Mouse (Mus musculus): Measurements from ENCODE around the gene Notum. TPM values are rescaled to one million over a fixed set of nuclear protein-coding genes. Genes with fewer than 3 reads are reported as not detected.
A peak's percentile ranks its signal among the peaks of the same experiment; 100 is the strongest.

The Notum gene
- polyA plus RNA-seq, 1 experiment from 2014 or later, result 1.6 TPM

- H3K9ac ChIP-seq (ENCODE audit: low read length), result no peak overlapping the region
- WGBS, result 86% methylated on average over 3 of the region's 3 CpGs
- H3K4me2 ChIP-seq (ENCODE audit: low read length), result no peak overlapping the region
- no peaks in the 10 kb centered on the region for H3K9me3 ChIP-seq (ENCODE audit: control insufficient read depth, low read length)
- no peak for ATAC-seq (ENCODE audit: insufficient number of reproducible peaks, insufficient read depth, low FRiP score, low read depth)
- H3K4me1 ChIP-seq (ENCODE audit: control insufficient read depth in 2 of 2, insufficient read depth in 2 of 2, low read length in 2 of 2), result peaks cover 10 to 15% of the 10 kb centered on the region in 2 experiments; a peak in 3 of 4 replicates
- no peak overlapping the region for H3K27ac ChIP-seq (replicated peaks in 1 of 2; ENCODE audit: control insufficient read depth in 1 of 2, insufficient read depth in 1 of 2, low read depth in 2 of 2, low read length in 2 of 2)
- peaks cover 52% of the 10 kb centered on the region for H3K36me3 ChIP-seq (ENCODE audit: control insufficient read depth, insufficient read depth, low read length)
- no peaks in the 10 kb centered on the region for H3K27me3 ChIP-seq (ENCODE audit: control insufficient read depth, insufficient read depth, low read length)
- H3K4me3 ChIP-seq (ENCODE audit: control insufficient read depth in 1 of 2, insufficient read depth in 1 of 2, low read depth in 1 of 2, low read length in 2 of 2), result no peak overlapping the region
These were observed 28.4 kb upstream of the Notum start for GRCm38 (mm10) chr11:120689365-120689764.

- peak overlapping the region in 1 of 2 experiments; percentile 19; a peak in 1 of 4 replicates for H3K27ac ChIP-seq (replicated peaks in 1 of 2; ENCODE audit: control insufficient read depth in 1 of 2, insufficient read depth in 1 of 2, low read depth in 2 of 2, low read length in 2 of 2)
These were observed 25.8 kb upstream of the Notum start for GRCm38 (mm10) chr11:120686650-120687272.

GRCm38 (mm10) chr11:120684660-120685059, 23.7 kb upstream of the Notum start:
- peaks cover 2 to 4% of the 10 kb centered on the region in 2 experiments; a peak in 2 of 4 replicates for H3K4me1 ChIP-seq (ENCODE audit: control insufficient read depth in 2 of 2, insufficient read depth in 2 of 2, low read length in 2 of 2)
- no peak overlapping the region for H3K4me2 ChIP-seq (ENCODE audit: low read length)
- no peak overlapping the region for H3K27ac ChIP-seq (replicated peaks in 1 of 2; ENCODE audit: control insufficient read depth in 1 of 2, insufficient read depth in 1 of 2, low read depth in 2 of 2, low read length in 2 of 2)
- H3K27me3 ChIP-seq (ENCODE audit: control insufficient read depth, insufficient read depth, low read length), result no peaks in the 10 kb centered on the region
- 74% methylated on average over 2 of the region's 2 CpGs for WGBS
- no peak overlapping the region for H3K9ac ChIP-seq (ENCODE audit: low read length)
- H3K9me3 ChIP-seq (ENCODE audit: control insufficient read depth, low read length), result no peaks in the 10 kb centered on the region
- ATAC-seq (ENCODE audit: insufficient number of reproducible peaks, insufficient read depth, low FRiP score, low read depth), result no peak
- H3K4me3 ChIP-seq (ENCODE audit: control insufficient read depth in 1 of 2, insufficient read depth in 1 of 2, low read depth in 1 of 2, low read length in 2 of 2), result no peak overlapping the region
- peaks cover 76% of the 10 kb centered on the region for H3K36me3 ChIP-seq (ENCODE audit: control insufficient read depth, insufficient read depth, low read length)

More at GRCm38 (mm10) chr11:120686650-120687272, 25.8 kb upstream of the Notum start:
- H3K4me2 ChIP-seq (ENCODE audit: low read length), result no peak overlapping the region
- H3K9ac ChIP-seq (ENCODE audit: low read length), result no peak overlapping the region
- no peaks in the 10 kb centered on the region for H3K9me3 ChIP-seq (ENCODE audit: control insufficient read depth, low read length)
- H3K36me3 ChIP-seq (ENCODE audit: control insufficient read depth, insufficient read depth, low read length), result peaks cover 65% of the 10 kb centered on the region
- no peaks in the 10 kb centered on the region for H3K27me3 ChIP-seq (ENCODE audit: control insufficient read depth, insufficient read depth, low read length)
- no peak overlapping the region for H3K4me3 ChIP-seq (ENCODE audit: control insufficient read depth in 1 of 2, insufficient read depth in 1 of 2, low read depth in 1 of 2, low read length in 2 of 2)
- ATAC-seq (ENCODE audit: insufficient number of reproducible peaks, insufficient read depth, low FRiP score, low read depth), result no peak
- H3K4me1 ChIP-seq (ENCODE audit: control insufficient read depth in 2 of 2, insufficient read depth in 2 of 2, low read length in 2 of 2), result peaks cover 2 to 4% of the 10 kb centered on the region in 2 experiments; a peak in 2 of 4 replicates
- 91% methylated on average over 20 of the region's 20 CpGs for WGBS

DNA sequence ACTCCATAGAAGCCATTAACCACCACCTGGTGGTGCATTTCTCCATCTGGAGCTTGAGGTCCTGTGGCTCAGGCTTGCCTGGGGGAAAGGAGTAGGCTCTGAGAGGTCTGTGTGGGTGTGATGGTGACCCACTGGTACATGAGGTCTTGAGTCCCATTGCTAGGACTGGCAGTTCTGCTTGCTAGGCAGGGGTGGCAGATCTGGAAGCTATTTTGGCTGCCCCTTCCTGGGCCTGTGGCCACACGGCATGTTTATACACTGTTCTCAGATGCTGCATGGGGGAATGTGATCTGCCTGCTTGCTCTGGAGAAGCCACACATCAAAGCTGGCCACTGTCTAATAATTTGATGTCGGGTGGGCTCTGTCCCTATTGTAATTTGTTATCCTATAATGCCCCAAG, 23.1 kb upstream of the Notum start:
- no peak for ATAC-seq (ENCODE audit: insufficient number of reproducible peaks, insufficient read depth, low FRiP score, low read depth)
- Histone ChIP-seq H3K4me2 (ENCODE audit: low read length) (no peak overlapping the region), H3K36me3 (ENCODE audit: control insufficient read depth, insufficient read depth, low read length) (peaks cover 76% of the 10 kb centered on the region), H3K27me3 (ENCODE audit: control insufficient read depth, insufficient read depth, low read length) (no peaks in the 10 kb centered on the region), H3K27ac (replicated peaks in 1 of 2; ENCODE audit: control insufficient read depth in 1 of 2, insufficient read depth in 1 of 2, low read depth in 2 of 2, low read length in 2 of 2) (no peak overlapping the region), H3K9ac (ENCODE audit: low read length) (no peak overlapping the region), H3K9me3 (ENCODE audit: control insufficient read depth, low read length) (no peaks in the 10 kb centered on the region), H3K4me1 (ENCODE audit: control insufficient read depth in 2 of 2, insufficient read depth in 2 of 2, low read length in 2 of 2) (peaks cover 2 to 4% of the 10 kb centered on the region in 2 experiments; a peak in 2 of 4 replicates), H3K4me3 (ENCODE audit: control insufficient read depth in 1 of 2, insufficient read depth in 1 of 2, low read depth in 1 of 2, low read length in 2 of 2) (no peak overlapping the region)
- WGBS, result 83% methylated on average over 2 of the region's 2 CpGs

GRCm38 (mm10) chr11:120683536-120683935, 22.6 kb upstream of the Notum start:
- WGBS, result 89% methylated on average over 3 of the region's 3 CpGs
- Histone ChIP-seq H3K36me3 (ENCODE audit: control insufficient read depth, insufficient read depth, low read length) (peaks cover 76% of the 10 kb centered on the region), H3K27me3 (ENCODE audit: control insufficient read depth, insufficient read depth, low read length) (no peaks in the 10 kb centered on the region), H3K4me1 (ENCODE audit: control insufficient read depth in 2 of 2, insufficient read depth in 2 of 2, low read length in 2 of 2) (peaks cover 2 to 4% of the 10 kb centered on the region in 2 experiments; a peak in 2 of 4 replicates), H3K4me3 (ENCODE audit: control insufficient read depth in 1 of 2, insufficient read depth in 1 of 2, low read depth in 1 of 2, low read length in 2 of 2) (no peak overlapping the region), H3K9ac (ENCODE audit: low read length) (no peak overlapping the region), H3K27ac (replicated peaks in 1 of 2; ENCODE audit: control insufficient read depth in 1 of 2, insufficient read depth in 1 of 2, low read depth in 2 of 2, low read length in 2 of 2) (no peak overlapping the region), H3K9me3 (ENCODE audit: control insufficient read depth, low read length) (no peaks in the 10 kb centered on the region), H3K4me2 (ENCODE audit: low read length) (no peak overlapping the region)
- no peak for ATAC-seq (ENCODE audit: insufficient number of reproducible peaks, insufficient read depth, low FRiP score, low read depth)

- peaks cover 79% of the 10 kb centered on the region for H3K36me3 ChIP-seq (ENCODE audit: control insufficient read depth, insufficient read depth, low read length)
- H3K4me1 ChIP-seq (ENCODE audit: control insufficient read depth in 2 of 2, insufficient read depth in 2 of 2, low read length in 2 of 2), result peaks cover 2 to 4% of the 10 kb centered on the region in 2 experiments; a peak in 2 of 4 replicates
- no peak overlapping the region for H3K4me2 ChIP-seq (ENCODE audit: low read length)
- no peak for ATAC-seq (ENCODE audit: insufficient number of reproducible peaks, insufficient read depth, low FRiP score, low read depth)
- H3K9ac ChIP-seq (ENCODE audit: low read length), result no peak overlapping the region
- no peak overlapping the region for H3K27ac ChIP-seq (replicated peaks in 1 of 2; ENCODE audit: control insufficient read depth in 1 of 2, insufficient read depth in 1 of 2, low read depth in 2 of 2, low read length in 2 of 2)
- no peaks in the 10 kb centered on the region for H3K27me3 ChIP-seq (ENCODE audit: control insufficient read depth, insufficient read depth, low read length)
- no peak overlapping the region for H3K4me3 ChIP-seq (ENCODE audit: control insufficient read depth in 1 of 2, insufficient read depth in 1 of 2, low read depth in 1 of 2, low read length in 2 of 2)
- 91% methylated on average over 5 of the region's 5 CpGs for WGBS
- no peaks in the 10 kb centered on the region for H3K9me3 ChIP-seq (ENCODE audit: control insufficient read depth, low read length)
These were observed 21.7 kb upstream of the Notum start for GRCm38 (mm10) chr11:120682683-120683082.

GRCm38 (mm10) chr11:120679909-120680308, 18.9 kb upstream of the Notum start:
- 55% methylated on average over 3 of the region's 3 CpGs for WGBS
- ATAC-seq (ENCODE audit: insufficient number of reproducible peaks, insufficient read depth, low FRiP score, low read depth), result no peak
- no peak overlapping the region for H3K27ac ChIP-seq (replicated peaks in 1 of 2; ENCODE audit: control insufficient read depth in 1 of 2, insufficient read depth in 1 of 2, low read depth in 2 of 2, low read length in 2 of 2)
- no peak overlapping the region for H3K9ac ChIP-seq (ENCODE audit: low read length)
- H3K27me3 ChIP-seq (ENCODE audit: control insufficient read depth, insufficient read depth, low read length), result no peaks in the 10 kb centered on the region
- H3K4me3 ChIP-seq (ENCODE audit: control insufficient read depth in 1 of 2, insufficient read depth in 1 of 2, low read depth in 1 of 2, low read length in 2 of 2), result no peak overlapping the region
- peaks cover 1 to 3% of the 10 kb centered on the region in 2 experiments; a peak in 2 of 4 replicates for H3K4me1 ChIP-seq (ENCODE audit: control insufficient read depth in 2 of 2, insufficient read depth in 2 of 2, low read length in 2 of 2)
- H3K9me3 ChIP-seq (ENCODE audit: control insufficient read depth, low read length), result no peaks in the 10 kb centered on the region
- H3K36me3 ChIP-seq (ENCODE audit: control insufficient read depth, insufficient read depth, low read length), result peaks cover 70% of the 10 kb centered on the region
- no peak overlapping the region for H3K4me2 ChIP-seq (ENCODE audit: low read length)

GRCm38 (mm10) chr11:120676951-120677350, 16.0 kb upstream of the Notum start:
- peaks cover 5% of the 10 kb centered on the region in 2 experiments for H3K4me1 ChIP-seq (ENCODE audit: control insufficient read depth in 2 of 2, insufficient read depth in 2 of 2, low read length in 2 of 2)
- no peaks in the 10 kb centered on the region for H3K9me3 ChIP-seq (ENCODE audit: control insufficient read depth, low read length)
- H3K4me3 ChIP-seq (ENCODE audit: control insufficient read depth in 1 of 2, insufficient read depth in 1 of 2, low read depth in 1 of 2, low read length in 2 of 2), result no peak overlapping the region
- no peak overlapping the region for H3K27ac ChIP-seq (replicated peaks in 1 of 2; ENCODE audit: control insufficient read depth in 1 of 2, insufficient read depth in 1 of 2, low read depth in 2 of 2, low read length in 2 of 2)
- no peak overlapping the region for H3K4me2 ChIP-seq (ENCODE audit: low read length)
- 79% methylated on average over 4 of the region's 4 CpGs for WGBS
- H3K9ac ChIP-seq (ENCODE audit: low read length), result no peak overlapping the region
- no peaks in the 10 kb centered on the region for H3K27me3 ChIP-seq (ENCODE audit: control insufficient read depth, insufficient read depth, low read length)
- no peak for ATAC-seq (ENCODE audit: insufficient number of reproducible peaks, insufficient read depth, low FRiP score, low read depth)
- H3K36me3 ChIP-seq (ENCODE audit: control insufficient read depth, insufficient read depth, low read length), result peaks cover 48% of the 10 kb centered on the region

All from heart, embryonic 14.5 days (tissue).